Mouse (Mus musculus) intestine, postnatal 0 days (tissue): Measurements from ENCODE around the gene Spats2. TPM values are rescaled to one million over a fixed set of nuclear protein-coding genes. Genes with fewer than 3 reads are reported as not detected.
"Not testable (repeated sequence)": the region's sequence is repeated elsewhere in the genome, so short reads cannot be mapped to it uniquely, and the experiment has no call there.

Experiments used
- ATAC-seq: fragments of 200-750 bp; cut with Nextera tagmentation; 2 replicates; pipeline ENCODE4 v1.8.0; 2017; ENCODE audit warnings: mild to moderate bottlenecking, moderate TSS enrichment, moderate library complexity
- H3K27ac ChIP-seq: fragments of 300-500 bp; sonication (generic); 2 replicates; pipeline ENCODE4 v1.5.1; 2014; ENCODE audit warnings: mild to moderate bottlenecking, low read depth, low read length, moderate library complexity
- H3K27me3 ChIP-seq: fragments of 300-500 bp; sonication (generic); replicated peaks from 2 replicates; pipeline ENCODE4 v1.6.1; 2014; ENCODE audit warnings: low read length, mixed read lengths; ENCODE audit not compliant: control insufficient read depth, insufficient read depth
- H3K36me3 ChIP-seq: fragments of 300-500 bp; sonication (generic); 2 replicates; pipeline ENCODE4 v1.6.1; 2014; ENCODE audit warnings: mild to moderate bottlenecking, moderate library complexity; ENCODE audit not compliant: control insufficient read depth, insufficient read depth
- H3K4me1 ChIP-seq: fragments of 300-500 bp; sonication (generic); replicated peaks from 2 replicates; pipeline ENCODE4 v1.6.1; 2014; ENCODE audit warnings: antibody characterized with exemption, low read length, mixed read lengths; ENCODE audit not compliant: control insufficient read depth, insufficient read depth
- H3K4me2 ChIP-seq: fragments of 300-500 bp; sonication (generic); replicated peaks from 2 replicates; pipeline ENCODE4 v1.6.1; 2014; ENCODE audit warnings: low read depth, mild to moderate bottlenecking, moderate library complexity
- H3K4me3 ChIP-seq: fragments of 300-500 bp; sonication (generic); 2 replicates; pipeline ENCODE4 v1.5.1; 2014; ENCODE audit warnings: low read depth, low read length
- H3K9ac ChIP-seq: fragments of 300-500 bp; sonication (generic); 2 replicates; pipeline ENCODE4 v1.6.1; 2014; ENCODE audit warnings: mild to moderate bottlenecking, low read depth, low read length
- H3K9me3 ChIP-seq: fragments of 300-500 bp; sonication (generic); 2 replicates; pipeline ENCODE4 v1.6.1; 2016; ENCODE audit warnings: mixed run types; ENCODE audit not compliant: control insufficient read depth
- CTCF ChIP-seq: sonication (generic); IDR thresholded peaks from 2 replicates; pipeline ENCODE4 v1.5.1; 2016; ENCODE audit warnings: low read depth, mild to moderate bottlenecking, control low read depth, antibody characterized with exemption, moderate library complexity
- WGBS: fragments of 180-500 bp; shearing (Covaris S2); extraction: QIAGEN DNeasy Blood & Tissue Kit; methylation state at CpG from one replicate; pipeline ENCODE4 v1.1.7; 2014; 5-methylcytosine and 5-hydroxymethylcytosine counted together
- polyA plus RNA-seq: library from polyadenylated mRNA; unstranded; fragments of >200 nt; fragmentation: Nextera tagmentation; extraction: Ambion mirVana; gene quantifications from 2 replicates; pipeline ENCODE4 v1.2.1, GENCODE M21; 2015

The Spats2 gene
- polyA plus RNA-seq, 1 experiment from 2014 or later = 14.3 TPM

- no peak overlapping the region for H3K9ac ChIP-seq
- H3K27me3 ChIP-seq = peaks cover 15% of the 10 kb centered on the region; the same call in 1 of the 2 replicates
- H3K4me3 ChIP-seq = no peak overlapping the region
- H3K4me2 ChIP-seq = no peak overlapping the region
- no peak for TF ChIP-seq CTCF
- H3K4me1 ChIP-seq = no peaks in the 10 kb centered on the region
- no peak overlapping the region for H3K27ac ChIP-seq
- ATAC-seq = no peak
- H3K36me3 ChIP-seq = no peaks in the 10 kb centered on the region
- H3K9me3 ChIP-seq = no peaks in the 10 kb centered on the region
- 48% methylated on average over 12 of the region's 12 CpGs for WGBS
Observed at GRCm38 (mm10) chr15:99234326-99235010, 108.8 kb downstream of the Spats2 start.

DNA sequence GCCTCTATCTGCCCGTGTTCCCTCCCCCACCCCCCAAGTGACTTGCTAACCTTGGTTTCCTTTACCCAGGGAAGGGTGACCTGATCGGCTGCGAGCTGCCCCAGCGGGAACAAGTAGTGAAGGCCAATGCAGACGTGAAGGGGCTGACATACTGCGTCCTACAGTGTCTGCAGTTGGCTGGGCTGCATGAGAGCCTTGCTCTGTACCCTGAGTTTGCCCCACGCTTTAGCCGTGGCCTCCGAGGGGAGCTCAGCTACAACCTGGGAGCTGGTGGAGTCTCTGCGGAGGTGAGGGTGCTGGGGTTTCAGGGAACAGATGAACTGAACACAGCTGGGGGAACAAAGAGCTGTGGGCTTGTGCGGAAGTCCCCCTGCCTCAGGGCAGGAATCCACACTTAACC is 112.3 kb downstream of the Spats2 start:
- ATAC-seq = no peak
- Histone ChIP-seq H3K4me3 (no peak overlapping the region), H3K36me3 (peaks cover 10% of the 10 kb centered on the region), H3K9me3 (no peaks in the 10 kb centered on the region), H3K4me1 (no peaks in the 10 kb centered on the region), H3K9ac (no peak overlapping the region), H3K27me3 (peaks cover 6% of the 10 kb centered on the region; the same call in 1 of the 2 replicates), H3K4me2 (no peak overlapping the region), H3K27ac (no peak overlapping the region)
- no peak for TF ChIP-seq CTCF
- 67% methylated on average over 11 of the region's 11 CpGs for WGBS

GRCm38 (mm10) chr15:99240129-99240528 is 114.4 kb downstream of the Spats2 start:
- no peak overlapping the region for H3K27ac ChIP-seq
- 72% methylated on average over 4 of the region's 4 CpGs for WGBS
- H3K27me3 ChIP-seq = no peaks in the 10 kb centered on the region
- no peak for ATAC-seq
- H3K9ac ChIP-seq = no peak overlapping the region
- no peak overlapping the region for H3K4me3 ChIP-seq
- H3K4me1 ChIP-seq = no peaks in the 10 kb centered on the region
- H3K9me3 ChIP-seq = no peaks in the 10 kb centered on the region
- TF ChIP-seq CTCF = peak; percentile 68
- no peak overlapping the region for H3K4me2 ChIP-seq
- H3K36me3 ChIP-seq = peaks cover 30% of the 10 kb centered on the region

DNA sequence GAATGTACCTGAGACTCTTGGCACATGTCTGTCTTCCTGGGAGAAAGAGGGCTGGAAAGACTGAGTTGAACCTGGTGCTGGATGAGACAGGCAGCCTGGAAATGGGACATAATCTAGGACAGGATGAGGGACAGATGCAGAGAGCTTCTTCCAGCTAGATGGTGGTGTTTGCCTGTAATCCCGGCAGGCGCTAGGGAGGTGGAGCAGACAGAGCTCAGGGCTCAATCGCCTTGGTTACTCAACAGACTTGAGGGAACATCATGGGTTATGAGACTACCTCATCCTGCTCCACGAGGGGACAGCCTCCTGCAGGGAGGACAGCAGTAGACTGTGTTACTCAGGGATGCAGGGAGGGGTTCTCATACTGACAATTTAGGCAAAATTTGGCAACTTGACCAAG is 115.5 kb downstream of the Spats2 start:
- H3K4me2 ChIP-seq = no peak overlapping the region
- peaks cover 40% of the 10 kb centered on the region for H3K36me3 ChIP-seq
- H3K4me3 ChIP-seq = no peak overlapping the region
- no peaks in the 10 kb centered on the region for H3K9me3 ChIP-seq
- WGBS = 74% methylated on average over 4 of the region's 4 CpGs
- no peak for TF ChIP-seq CTCF
- no peaks in the 10 kb centered on the region for H3K27me3 ChIP-seq
- ATAC-seq = no peak
- no peak overlapping the region for H3K27ac ChIP-seq
- no peaks in the 10 kb centered on the region for H3K4me1 ChIP-seq
- H3K9ac ChIP-seq = no peak overlapping the region

- no peaks in the 10 kb centered on the region for H3K27me3 ChIP-seq
- no peaks in the 10 kb centered on the region for H3K4me1 ChIP-seq
- no peak overlapping the region for H3K4me3 ChIP-seq
- 95% methylated on average over 10 of the region's 10 CpGs for WGBS
- H3K36me3 ChIP-seq = peaks cover 48% of the 10 kb centered on the region
- H3K4me2 ChIP-seq = no peak overlapping the region
- no peak for TF ChIP-seq CTCF
- H3K9ac ChIP-seq = no peak overlapping the region
- no peak for ATAC-seq
- H3K27ac ChIP-seq = no peak overlapping the region
- H3K9me3 ChIP-seq = no peaks in the 10 kb centered on the region
Observed at GRCm38 (mm10) chr15:99242045-99242444, 116.3 kb downstream of the Spats2 start.

- not testable (repeated sequence) for H3K9ac ChIP-seq, H3K27ac ChIP-seq
- H3K36me3 ChIP-seq = peaks cover 72% of the 10 kb centered on the region
Observed at GRCm38 (mm10) chr15:99246736-99247135, 121.0 kb downstream of the Spats2 start.

GRCm38 (mm10) chr15:99248972-99249371 is 123.3 kb downstream of the Spats2 start:
- TF ChIP-seq CTCF = no peak
- WGBS = 89% methylated on average over 9 of the region's 9 CpGs

More at GRCm38 (mm10) chr15:99246736-99247135, 121.0 kb downstream of the Spats2 start:
- H3K4me2 ChIP-seq, ATAC-seq, H3K9me3 ChIP-seq, H3K4me3 ChIP-seq, H3K4me1 ChIP-seq, H3K27me3 ChIP-seq: not testable (repeated sequence)
- WGBS = 89% methylated on average over 6 of the region's 6 CpGs

More at GRCm38 (mm10) chr15:99248972-99249371, 123.3 kb downstream of the Spats2 start:
- no peak overlapping the region for H3K9ac ChIP-seq
- H3K4me2 ChIP-seq = no peak overlapping the region
- no peak overlapping the region for H3K27ac ChIP-seq
- no peaks in the 10 kb centered on the region for H3K9me3 ChIP-seq
- no peak for ATAC-seq
- H3K36me3 ChIP-seq = peaks cover 53% of the 10 kb centered on the region
- 0 out of 2 replicates have a peak, but pooled peaks cover 3% of the 10 kb centered on the region for H3K4me1 ChIP-seq
- no peaks in the 10 kb centered on the region for H3K27me3 ChIP-seq
- no peak overlapping the region for H3K4me3 ChIP-seq
